Mouse (Mus musculus) left cerebral cortex, postnatal 25 days (tissue): ENCODE measurements around the gene Aqr. TPM values are rescaled to one million over a fixed set of nuclear protein-coding genes. Genes with fewer than 3 reads are reported as not detected.

Experiments used
- DNase-seq, 2 experiments: peaks; one replicate each; pipeline ENCODE4 v3.0.0; 2022; ENCODE audit warnings: low spot score in 2 of 2, mixed read lengths in 1 of 2
- intact Hi-C: fragments of 180-260 bp; cut with DNase I; formaldehyde crosslinking; loops from one replicate; pipeline ENCODE4 v1.15.1; 2025
- microRNA-seq, 2 experiments: library from miRNA; unstranded; fragments of <30 nt; microRNA quantifications; one replicate each; pipeline ENCODE4 v1.2.0; 2022
- total RNA-seq, 2 experiments: library from RNA; stranded (reverse); gene quantifications; 2 replicates each; pipeline ENCODE4 v1.2.3; 2021

The Aqr gene
- total RNA-seq, 2 experiments from 2014 or later, result 31.4 to 35.2 TPM

DNA sequence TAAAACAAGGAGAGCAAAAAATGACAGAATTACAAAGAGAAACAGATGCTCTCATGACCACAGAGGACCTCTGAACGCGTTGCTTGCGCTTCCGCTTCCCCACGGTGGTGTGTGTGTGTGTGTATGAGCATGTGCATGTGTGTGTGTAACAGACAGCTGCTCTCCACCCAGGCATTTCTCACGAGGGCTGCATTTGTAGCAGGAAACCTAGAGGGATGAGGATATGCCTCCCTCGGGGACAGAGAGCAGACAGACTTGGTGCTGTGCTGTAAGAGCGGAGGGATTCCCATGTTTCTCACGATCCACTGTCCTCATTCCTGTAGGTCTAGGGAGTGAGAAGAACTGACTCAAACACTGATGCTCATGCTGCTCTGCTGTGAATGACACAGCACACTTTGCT lies 93.2 kb downstream of the Aqr start:
- intact Hi-C loops, result no loop called here
- peak in 1 of 2 experiments; percentile 34 for DNase-seq

DNA sequence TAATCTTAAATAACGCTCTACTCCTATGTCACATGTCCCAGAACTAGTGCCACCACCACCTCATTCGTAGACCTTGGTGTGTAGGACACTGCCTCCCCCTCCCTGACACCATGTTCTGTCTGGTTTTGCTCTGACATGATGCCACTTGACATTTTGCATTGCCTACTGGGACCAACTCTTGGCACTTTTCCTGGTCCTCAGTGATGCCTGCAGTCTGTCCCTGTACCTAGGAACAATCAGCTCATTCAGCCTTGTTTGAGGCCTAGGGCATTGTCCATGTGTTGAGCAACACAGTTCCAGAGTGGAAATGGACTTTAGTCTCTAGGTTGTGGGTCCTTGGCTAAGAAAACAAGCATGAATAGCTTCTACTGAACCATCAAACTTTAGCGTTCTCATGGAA lies 97.0 kb downstream of the Aqr start:
- intact Hi-C loops, result no loop called here
- no peak for DNase-seq

DNA sequence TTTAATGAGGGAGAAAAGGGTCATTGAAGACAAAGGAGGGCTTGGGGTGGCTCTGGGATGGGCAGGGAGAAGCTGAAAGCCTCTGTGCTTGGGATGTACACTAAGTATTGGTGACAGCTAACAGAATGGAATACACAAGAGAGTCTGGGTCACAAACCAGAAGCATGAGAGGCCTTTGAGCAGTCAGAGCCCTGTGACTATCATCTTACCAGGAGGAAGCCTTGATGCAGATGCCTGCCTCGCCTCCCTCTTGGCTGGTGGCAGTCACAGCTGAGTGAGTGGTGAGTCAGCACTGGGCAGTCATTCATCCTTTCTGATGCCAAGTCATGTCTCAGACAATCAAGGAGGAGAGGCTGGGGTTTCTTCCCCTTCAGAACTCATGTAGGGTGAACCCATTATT lies 99.6 kb downstream of the Aqr start:
- intact Hi-C loops, result no loop called here
- DNase-seq, result peak in 1 of 2 experiments; percentile 58

DNA sequence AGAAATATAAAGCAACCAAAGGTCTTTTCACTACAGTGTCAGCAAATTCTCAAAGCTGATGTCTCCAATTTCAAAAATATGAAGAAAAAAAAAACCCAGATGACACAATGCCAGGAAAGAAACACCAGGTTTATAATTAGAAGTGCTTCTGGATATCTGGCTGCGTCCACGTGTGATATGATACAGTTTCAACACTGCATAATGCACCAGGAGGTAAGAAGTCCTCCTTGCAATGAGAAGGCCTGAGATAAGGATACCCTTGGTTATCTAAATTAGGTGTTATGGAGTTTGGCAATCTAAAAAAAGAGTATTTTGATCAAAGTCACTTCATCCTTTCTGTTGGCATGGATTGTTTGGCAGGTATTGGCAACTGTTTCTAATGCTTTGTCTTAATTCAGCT lies 114.9 kb downstream of the Aqr start:
- intact Hi-C loops, result no loop called here
- no peak for DNase-seq

DNA sequence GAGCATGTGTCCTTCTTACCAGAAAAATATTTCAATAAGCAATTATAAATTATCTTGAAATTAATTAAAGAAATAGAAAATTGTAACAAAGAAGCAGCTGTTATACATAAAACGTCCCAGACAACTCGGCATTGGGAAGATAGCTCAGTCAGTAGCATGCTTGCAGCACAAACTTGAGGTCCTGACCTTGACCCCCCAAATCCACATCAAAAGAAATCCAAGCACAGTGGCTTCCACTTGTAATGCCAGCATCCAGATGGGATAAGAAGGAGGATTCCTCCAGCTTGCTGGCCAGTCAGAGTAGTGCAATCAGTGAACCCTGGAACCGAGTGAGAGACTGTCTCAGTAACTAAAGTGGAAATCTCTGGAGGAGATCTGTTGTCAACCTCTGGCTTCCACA lies 120.6 kb downstream of the Aqr start:
- intact Hi-C loops, result no loop called here
- DNase-seq, result no peak

DNA sequence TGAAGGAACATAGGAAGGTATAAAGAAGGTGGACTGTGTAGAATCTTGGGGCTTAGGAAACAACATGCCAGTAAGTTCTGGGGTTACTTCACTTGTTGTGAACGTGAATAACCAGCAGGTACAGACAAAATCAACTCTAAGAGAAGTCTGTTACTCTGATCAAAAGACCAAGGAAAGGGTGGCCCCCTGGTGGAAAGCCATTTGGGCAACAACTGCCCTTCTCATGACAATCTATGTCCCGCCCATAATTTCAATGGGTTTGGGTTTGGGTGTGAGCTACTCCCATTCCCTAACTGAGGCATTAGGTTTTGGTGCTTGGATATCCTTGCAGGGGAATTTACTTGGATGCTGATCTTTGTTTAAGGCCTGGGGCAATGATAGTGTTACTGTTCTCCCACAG lies 122.8 kb downstream of the Aqr start:
- no peak for DNase-seq
- intact Hi-C loops, result no loop called here

DNA sequence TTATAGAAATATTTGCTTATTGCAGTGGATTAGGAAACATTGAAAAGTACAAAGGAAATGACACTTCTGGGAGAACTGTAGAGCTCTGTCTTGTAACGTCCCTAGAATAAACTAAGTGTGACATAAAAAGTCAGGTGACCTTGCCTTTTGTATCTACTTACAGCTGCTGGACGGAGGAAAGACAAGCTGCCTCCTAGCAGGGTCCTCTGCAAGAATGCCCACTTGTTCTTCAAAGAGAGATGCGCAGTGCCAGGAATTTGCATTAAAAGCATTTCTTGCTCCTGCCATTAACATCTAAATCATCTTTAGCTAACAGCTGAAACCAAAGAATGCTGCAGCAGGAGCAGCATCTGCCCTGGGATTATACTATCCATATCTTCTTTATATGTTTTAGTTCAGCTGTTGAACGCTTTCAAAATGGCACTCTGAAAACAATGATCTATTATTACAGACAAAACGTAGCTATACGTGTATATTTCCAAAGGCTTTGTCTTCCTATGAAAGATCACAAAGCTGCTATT lies 126.7 kb downstream of the Aqr start:
- DNase-seq, result no peak
- intact Hi-C loops, result no loop called here

DNA sequence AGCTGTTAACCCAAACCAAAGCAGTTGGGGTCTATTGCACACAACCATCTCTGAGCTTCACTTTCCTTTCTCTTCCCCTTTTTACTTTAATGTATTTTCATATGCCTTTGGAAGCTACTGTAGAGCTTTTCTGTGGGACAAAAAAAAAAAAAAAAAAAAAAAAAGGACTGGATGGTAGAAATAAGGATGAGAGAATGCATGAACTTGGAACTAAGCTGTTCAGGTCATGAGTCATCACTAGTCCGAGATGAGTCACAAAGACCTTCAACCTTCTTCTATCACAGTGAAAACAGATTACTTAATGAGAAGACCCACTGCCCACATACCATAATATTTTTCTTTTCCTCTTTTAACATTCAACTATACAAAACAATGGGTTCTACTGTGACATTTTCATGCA lies 127.2 kb downstream of the Aqr start:
- intact Hi-C loops, result no loop called here
- DNase-seq, result no peak

DNA sequence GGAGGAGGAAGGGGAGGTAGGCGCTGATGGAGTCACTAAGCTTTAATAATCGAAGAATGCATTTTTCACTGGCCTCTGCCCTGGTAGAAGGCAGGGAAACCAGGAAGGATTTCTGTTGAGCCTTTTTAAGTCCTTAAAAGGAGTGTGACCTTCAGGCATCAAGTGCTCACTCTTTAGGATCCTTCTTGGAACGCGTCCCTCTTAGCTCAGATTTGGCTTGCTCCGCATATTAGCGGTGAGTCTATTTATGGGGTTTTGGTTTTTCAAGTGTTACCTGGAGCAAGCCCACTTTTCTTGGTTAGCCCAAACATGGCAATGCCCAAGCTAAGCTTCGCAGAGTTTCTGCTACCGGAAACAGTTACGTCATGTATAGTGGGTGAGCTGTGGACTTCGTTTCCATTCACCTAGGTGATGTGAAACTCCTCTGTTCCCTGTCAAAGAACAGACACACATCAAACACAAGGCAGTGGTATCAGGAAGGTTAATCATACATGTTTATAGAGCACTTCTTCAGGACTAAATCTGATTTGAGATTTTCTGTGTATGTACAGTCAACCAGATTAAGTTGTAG lies 128.5 kb downstream of the Aqr start:
- DNase-seq, result no peak
- intact Hi-C loops, result no loop called here

DNA sequence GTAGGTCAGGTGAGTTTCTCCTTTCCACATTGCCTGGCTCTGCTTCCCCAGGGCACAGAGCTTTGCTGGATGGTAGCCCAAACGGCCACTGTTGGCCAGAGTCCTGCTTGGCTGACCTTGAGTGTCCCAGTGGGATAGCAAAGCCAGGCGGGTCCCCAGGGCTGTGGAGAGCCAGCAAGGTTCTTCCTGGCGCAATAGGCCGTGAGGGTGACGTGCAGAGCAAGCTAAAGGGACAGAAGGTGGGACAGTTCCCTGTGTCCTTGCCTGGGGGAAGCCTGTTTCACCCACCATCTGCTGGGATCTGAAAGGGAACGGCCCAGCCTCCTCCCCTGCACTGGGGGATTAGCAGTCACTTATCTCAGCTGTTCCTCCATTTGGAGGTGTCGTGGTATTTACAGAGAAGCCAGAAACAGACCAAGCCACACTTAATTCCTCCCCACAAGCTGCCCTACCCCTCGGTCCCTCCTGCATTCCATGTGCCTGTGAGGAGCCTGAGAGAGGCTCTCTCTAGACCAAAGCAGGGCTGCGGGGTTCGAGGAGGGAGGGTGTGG lies 129.4 kb downstream of the Aqr start:
- intact Hi-C loops, result no loop called here
- DNase-seq, result no peak

DNA sequence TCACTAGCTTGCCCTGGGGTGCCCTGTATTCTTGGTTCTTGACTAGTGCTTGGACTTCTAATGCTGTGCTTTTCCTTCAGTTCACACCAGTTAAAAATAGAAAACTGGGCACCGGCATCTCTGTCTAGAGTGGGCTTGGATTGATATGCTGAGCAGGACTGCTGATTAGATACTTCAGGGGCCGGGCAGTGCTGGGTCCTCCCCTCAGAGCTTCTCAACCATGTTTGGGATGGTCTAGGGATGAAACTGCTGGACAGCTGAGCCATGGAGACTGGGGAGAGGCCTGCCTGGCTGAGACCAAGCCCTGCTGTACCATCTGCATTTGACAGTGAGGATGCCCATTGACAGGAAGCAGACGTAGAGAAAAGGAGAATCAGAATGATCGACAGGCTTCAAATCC lies 132.7 kb downstream of the Aqr start:
- no peak for DNase-seq
- intact Hi-C loops, result no loop called here

DNA sequence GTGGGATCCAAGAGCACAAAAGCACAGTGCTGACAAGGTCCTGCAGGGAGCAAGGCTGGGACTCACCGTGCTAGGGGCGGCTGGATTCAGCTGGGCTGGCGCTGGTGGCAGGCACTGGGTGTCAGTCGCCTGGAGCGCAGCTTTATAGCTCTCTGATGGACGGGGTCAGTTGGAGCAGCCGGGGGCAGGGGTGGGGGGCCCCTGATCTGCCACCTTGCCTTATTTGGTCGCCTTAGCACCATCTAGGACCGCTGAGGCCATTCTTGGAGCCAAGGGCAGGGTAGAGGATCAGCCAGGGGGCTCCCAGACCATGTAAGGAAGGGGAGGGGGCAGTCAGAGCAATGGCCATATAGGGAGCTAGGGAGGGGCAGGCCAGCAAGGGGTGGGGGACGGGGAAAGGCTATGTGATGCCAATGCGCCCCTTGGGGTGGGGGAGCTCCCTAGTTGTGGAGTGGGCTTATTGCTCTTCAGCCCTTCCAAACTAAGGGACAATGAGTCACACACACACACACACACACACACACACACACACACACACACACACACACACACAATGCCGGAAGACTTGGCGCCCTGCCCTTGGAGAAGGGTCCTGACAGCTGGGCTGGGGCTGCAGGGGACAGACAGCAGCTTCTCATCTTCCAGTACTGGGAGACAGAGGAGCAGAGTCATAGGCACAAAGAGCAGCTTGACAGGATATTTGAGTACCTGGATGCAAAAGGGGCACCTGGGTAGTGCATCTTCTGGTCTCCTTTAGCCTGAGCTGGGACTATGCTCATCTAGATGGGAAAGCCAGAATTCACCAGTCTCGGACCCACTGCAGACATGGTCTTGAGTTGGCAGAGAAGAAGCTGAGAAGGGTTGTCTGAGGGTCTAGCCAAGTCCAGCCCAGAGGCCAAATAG lies 133.9 kb downstream of the Aqr start, which contains the start of gene Actc1:
Gene Actc1, minus strand, starts transcription at position 853 of the 903 bp plus-strand sequence.
- no peak for DNase-seq
- intact Hi-C loops, result no loop called here

DNA sequence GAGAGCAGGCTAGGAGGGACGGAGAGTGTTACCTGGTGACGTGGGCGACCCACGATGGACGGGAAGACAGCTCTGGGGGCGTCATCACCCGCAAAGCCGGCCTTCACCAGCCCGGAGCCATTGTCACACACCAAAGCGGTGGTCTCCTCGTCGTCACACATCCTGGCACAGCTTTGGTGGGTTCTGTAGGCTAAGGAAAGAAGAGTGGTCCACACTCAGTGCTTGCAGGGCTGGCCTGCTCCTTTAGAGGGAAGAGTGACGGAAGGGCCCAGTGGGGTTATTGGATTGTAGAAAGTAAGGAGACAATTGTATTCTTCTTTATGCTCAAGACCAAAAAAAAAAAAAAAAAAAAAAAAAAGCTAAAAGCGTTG lies 135.0 kb downstream of the Aqr start:
- no peak for DNase-seq
- intact Hi-C loops, result no loop called here

Small RNAs within 50 kb of the gene (microRNA-seq; reads per million reads assigned to microRNA genes)
- gene Mir7002, result 0 to 0.34 reads per million in 2 experiments

Other genes with a start within 250 kb of the Aqr start
- 1 to 10 TPM; 6.1 to 7.2 TPM for gene Gjd2, start 173.4 kb downstream of the Aqr start, total RNA-seq
- not detected for gene Actc1, start 133.5 kb downstream of the Aqr start, total RNA-seq
- 10 to 100 TPM; 26.5 to 27.8 TPM for gene Zfp770, start 14.4 kb upstream of the Aqr start, total RNA-seq